16 mouse cellular contexts compared by ENCODE assay signal in genomic region chr12:104921071-104921470, GRCm38 (mm10). TPM values are rescaled to one million over a fixed set of nuclear protein-coding genes. Genes with fewer than 3 reads are reported as not detected.
"Had no signal": no experiment of that assay in that cellular context is flagged by ENCODE, and none has a peak within 500 bp of the region (broad histone marks: within the 10 kb centered on the region; RNA-seq: fewer than 3 reads in every experiment).

No protein-coding gene starts in this region.

- H3K9ac ChIP-seq: liver, embryonic 13.5 days; midbrain, embryonic 13.5 days; neural tube, embryonic 12.5 days; neural tube, embryonic 15.5 days had no signal

- H3K27ac ChIP-seq: kidney, postnatal 0 days; liver, embryonic 13.5 days; midbrain, embryonic 13.5 days; neural tube, embryonic 12.5 days; neural tube, embryonic 15.5 days; stomach, postnatal 0 days had no signal

- H3K27me3 ChIP-seq: liver, embryonic 13.5 days; midbrain, embryonic 13.5 days; neural tube, embryonic 12.5 days; neural tube, embryonic 15.5 days had no signal

- H3K4me1 ChIP-seq: liver, embryonic 13.5 days had no signal

- H3K9me3 ChIP-seq: liver, embryonic 13.5 days; midbrain, embryonic 13.5 days; neural tube, embryonic 12.5 days; neural tube, embryonic 15.5 days had no signal

- H3K36me3 ChIP-seq: liver, embryonic 13.5 days; midbrain, embryonic 13.5 days; neural tube, embryonic 12.5 days; neural tube, embryonic 15.5 days had no signal

- H3K4me3 ChIP-seq: liver, embryonic 13.5 days; midbrain, embryonic 13.5 days; neural tube, embryonic 12.5 days; neural tube, embryonic 15.5 days had no signal

- DNase-seq: kidney, adult 2 months; kidney, postnatal 25 days; liver, embryonic 13.5 days; lung, adult 2 months; lung, postnatal 14 days; lung, postnatal 4 days; thymus, adult 2 months; thymus, postnatal 14 days; thymus, postnatal 4 days had no signal

- ATAC-seq: intestine, postnatal 0 days; midbrain, embryonic 13.5 days had no signal

- H3K4me2 ChIP-seq: liver, embryonic 13.5 days; midbrain, embryonic 13.5 days; neural tube, embryonic 12.5 days; neural tube, embryonic 15.5 days had no signal

RNA-seq across cellular contexts. Expression of gene Clmn, which starts 56.2 kb away (rescaled TPM):
- total RNA-seq: megakaryocyte-erythroid progenitor cell, adult 5-6 weeks had no signal
